Comparison of ENCODE assay signal across 25 mouse cellular contexts in the genomic region with DNA sequence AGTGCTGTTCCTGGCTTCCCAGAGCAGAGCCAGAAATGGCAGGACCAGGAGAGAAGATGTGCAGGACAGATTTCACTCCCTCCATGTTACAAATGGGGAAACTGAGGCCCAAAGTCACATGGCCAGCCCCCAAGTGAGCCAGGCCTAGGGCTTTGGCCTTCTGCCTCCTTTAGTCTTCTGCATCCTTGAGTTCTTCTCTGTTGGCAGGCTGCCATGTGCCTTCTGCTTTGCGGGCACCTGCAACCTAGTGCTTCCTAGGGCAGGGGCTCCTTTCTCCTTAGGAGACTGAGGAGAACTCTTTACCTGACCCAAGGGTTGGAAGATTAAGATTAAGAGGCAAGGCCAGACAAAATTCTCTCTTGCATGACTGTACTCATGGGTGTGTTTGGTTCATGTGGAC.
DNase-seq lines count a peak whose midpoint lies in the region; ATAC-seq lines count a peak whose summit lies in the region.
"Had no signal": no experiment of that assay in that cellular context is flagged by ENCODE, and none has a peak within 500 bp of the region (broad histone marks: within the 10 kb centered on the region; RNA-seq: fewer than 3 reads in every experiment).

No protein-coding gene starts in this region.

- no peaks in the 10 kb centered on the region for H3K36me3 ChIP-seq in midbrain, embryonic 10.5 days
- H3K36me3 ChIP-seq in midbrain, embryonic 15.5 days (replicated peaks), result no peaks in the 10 kb centered on the region
- H3K36me3 ChIP-seq: G1E; heart, embryonic 13.5 days; liver, embryonic 12.5 days had no signal

- DNase-seq in cerebellum, adult 18-20 months, result peak; percentile 61 to 68
- DNase-seq in cerebellum, postnatal 4 days (ENCODE audit: low spot score in 2 of 2), result no peak
- DNase-seq in midbrain, embryonic 10.5 days (ENCODE audit: low spot score), result no peak
- DNase-seq in brain, adult 2 months (ENCODE audit: low read depth, low spot score), result peak; percentile 26
- DNase-seq in cerebellum, postnatal 10 days, result peak; percentile 69
- no peak for DNase-seq in thymus, postnatal 4 days
- DNase-seq in spleen, adult 18-20 months, result no peak
- DNase-seq: adrenal gland, adult 8-10 months; heart, postnatal 10 days; kidney, adult 9 months; kidney, postnatal 14 days; lung, adult 2 months; lung, postnatal 10 days; retina, postnatal 1 day had no signal

- 83% methylated on average over 1 of the region's 1 CpGs for WGBS in midbrain, embryonic 10.5 days
- WGBS in midbrain, embryonic 15.5 days, result 76% methylated on average over 1 of the region's 1 CpGs

- H3K4me2 ChIP-seq in midbrain, embryonic 15.5 days, result no peak overlapping the region
- H3K4me2 ChIP-seq: heart, embryonic 13.5 days; hindbrain, embryonic 14.5 days; liver, embryonic 12.5 days had no signal

- no peak overlapping the region for H3K4me3 ChIP-seq in midbrain, embryonic 10.5 days
- H3K4me3 ChIP-seq in midbrain, embryonic 15.5 days, result no peak overlapping the region
- H3K4me3 ChIP-seq: erythroblast, embryonic 14.5 days; heart, embryonic 13.5 days; left cerebral cortex, adult 2 months; liver, embryonic 12.5 days; myocyte had no signal

- no peaks in the 10 kb centered on the region for H3K27me3 ChIP-seq in midbrain, embryonic 10.5 days (ENCODE audit: low read depth, poor library complexity, severe bottlenecking)
- no peaks in the 10 kb centered on the region for H3K27me3 ChIP-seq in midbrain, embryonic 15.5 days (replicated peaks)
- H3K27me3 ChIP-seq: liver, embryonic 12.5 days had no signal

- ATAC-seq in midbrain, embryonic 15.5 days (replicated peaks), result no peak
- ATAC-seq: forebrain, embryonic 16.5 days; intestine, postnatal 0 days; liver, embryonic 12.5 days had no signal

- H3K9me3 ChIP-seq in midbrain, embryonic 10.5 days (replicated peaks), result no peaks in the 10 kb centered on the region
- no peaks in the 10 kb centered on the region for H3K9me3 ChIP-seq in midbrain, embryonic 15.5 days
- H3K9me3 ChIP-seq: heart, embryonic 13.5 days; liver, embryonic 12.5 days had no signal

- peaks cover 19% of the 10 kb centered on the region for H3K4me1 ChIP-seq in midbrain, embryonic 10.5 days
- H3K4me1 ChIP-seq in midbrain, embryonic 15.5 days, result 0 out of 2 replicates have a peak, but pooled peaks cover 9% of the 10 kb centered on the region

- H3K27ac ChIP-seq in midbrain, embryonic 10.5 days (replicated peaks), result 0 out of 2 replicates have a peak overlapping the region, but pooled peaks have one; percentile 23
- no peak overlapping the region for H3K27ac ChIP-seq in midbrain, embryonic 15.5 days
- H3K27ac ChIP-seq: heart, embryonic 13.5 days; hindbrain, embryonic 14.5 days; left cerebral cortex, adult 2 months; macrophage had no signal

- H3K9ac ChIP-seq in midbrain, embryonic 15.5 days, result no peak overlapping the region
- H3K9ac ChIP-seq: heart, embryonic 13.5 days; hindbrain, embryonic 14.5 days; liver, embryonic 12.5 days had no signal

Comparison
In these comparisons a context has a peak if more than half of its experiments do, and no peak if none do; other contexts are left out.
1. DNase-seq: peak in cerebellum, adult 18-20 months (2 of 2), brain, adult 2 months (single experiment) and cerebellum, postnatal 10 days (2 of 2); none in cerebellum, postnatal 4 days (0 of 2), midbrain, embryonic 10.5 days (single experiment), thymus, postnatal 4 days (single experiment) and spleen, adult 18-20 months (0 of 2).